Mouse (Mus musculus) layer of hippocampus, postnatal 10 days (tissue): ENCODE measurements at regions not wholly inside any gene's neighbourhood (a gene's known extent, or its start where the extent isn't known, plus 50 kb on each side); places are given as distances from the start of the nearest gene placed in this dataset.

Source experiments
- DNase-seq, 2 experiments: peaks; one replicate each; pipeline ENCODE4 v3.0.0; 2021; ENCODE audit warnings: low spot score in 2 of 2

DNA sequence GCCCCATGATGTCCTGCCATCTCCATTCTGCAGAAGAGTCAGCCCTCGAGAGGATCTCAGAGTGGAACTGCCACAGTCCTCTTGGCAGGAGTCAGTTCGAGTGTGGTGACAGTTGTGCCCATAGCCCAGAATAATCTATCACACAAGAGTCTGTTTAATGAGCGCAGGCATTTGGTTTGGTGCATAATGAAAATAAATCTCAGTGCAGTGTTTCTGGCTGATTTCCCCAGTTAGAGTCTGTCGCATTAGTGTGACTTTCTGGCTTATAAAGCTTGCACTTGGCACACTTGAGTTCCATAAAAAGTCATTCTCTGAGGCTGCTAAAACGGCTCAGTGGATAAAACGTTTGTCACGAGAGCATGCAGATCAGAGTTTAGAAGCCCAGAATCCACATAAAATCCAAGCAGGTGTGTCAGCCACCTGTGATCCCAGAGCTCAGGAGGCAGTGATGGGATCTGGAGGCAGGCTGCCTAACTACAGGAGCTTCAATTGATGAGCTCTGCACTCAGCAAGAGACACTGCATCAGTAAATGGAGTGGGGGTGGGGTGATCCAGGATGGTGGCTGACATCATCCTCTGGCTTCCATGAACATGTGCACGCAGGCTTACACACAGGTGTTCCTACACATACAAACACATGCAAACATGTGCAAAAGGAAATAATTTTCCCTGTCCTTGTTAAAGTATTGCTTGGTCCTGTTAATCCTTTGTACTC is 578.5 kb downstream of the Plekhb2 start:
- DNase-seq: peak; percentile 22 to 37

DNA sequence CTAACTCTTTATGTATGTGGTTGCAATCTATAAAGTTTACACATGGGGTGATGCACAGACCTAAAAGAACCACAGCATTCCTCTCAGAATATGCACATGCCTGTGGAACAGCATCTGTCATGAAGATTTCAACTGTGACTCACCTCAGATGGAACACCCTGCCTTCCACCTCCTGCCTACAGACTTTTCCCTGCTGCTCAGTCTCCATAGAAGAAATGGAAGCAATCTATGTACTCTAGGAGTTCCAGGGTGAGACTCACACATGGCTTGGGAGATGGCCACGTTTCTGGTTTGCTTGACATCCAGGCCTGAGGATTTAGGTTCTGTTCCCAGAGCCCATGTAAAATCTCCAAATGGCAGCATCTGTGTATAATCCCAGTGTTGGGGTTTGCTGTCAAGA is 579.7 kb downstream of the Plekhb2 start:
- no peak for DNase-seq

DNA sequence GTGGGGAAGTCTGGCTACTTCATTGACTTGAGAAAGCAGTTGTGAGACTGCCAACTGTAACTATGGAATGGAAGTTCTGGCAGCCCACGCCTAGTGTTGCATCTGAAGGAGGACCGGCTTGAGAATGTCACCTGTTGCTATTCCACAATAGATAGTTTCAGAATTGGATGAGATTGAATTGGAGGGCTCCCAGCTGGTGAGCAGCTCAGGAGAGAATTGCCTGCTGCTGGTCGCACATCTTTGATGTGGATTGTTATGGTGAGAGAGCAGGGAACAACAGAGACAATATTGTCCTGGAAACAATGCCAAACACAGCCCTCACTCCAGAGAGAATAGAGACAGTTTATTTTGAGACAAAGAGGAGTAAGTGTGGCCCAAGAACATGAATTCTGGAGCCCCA is 585.9 kb downstream of the Plekhb2 start:
- no peak for DNase-seq

DNA sequence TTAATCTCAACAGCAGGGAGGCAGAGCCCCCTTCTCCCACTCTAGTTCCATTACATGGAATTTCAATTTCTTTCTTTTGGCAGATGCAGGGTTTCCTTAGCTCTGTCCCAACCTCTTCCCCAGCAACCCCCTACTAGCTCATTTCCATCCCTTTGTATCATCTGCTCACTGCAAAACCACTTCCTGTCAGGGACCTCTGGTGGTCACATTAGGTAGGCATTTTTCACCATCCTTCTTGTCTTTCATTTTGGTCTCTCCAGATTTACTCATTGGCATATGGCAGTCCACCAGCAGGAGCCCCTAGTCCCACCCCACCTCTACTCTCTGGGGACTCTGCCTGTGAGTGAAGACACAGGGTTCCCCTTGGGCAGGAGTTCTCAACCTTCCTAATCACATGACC is 597.6 kb downstream of the Plekhb2 start:
- DNase-seq: no peak

DNA sequence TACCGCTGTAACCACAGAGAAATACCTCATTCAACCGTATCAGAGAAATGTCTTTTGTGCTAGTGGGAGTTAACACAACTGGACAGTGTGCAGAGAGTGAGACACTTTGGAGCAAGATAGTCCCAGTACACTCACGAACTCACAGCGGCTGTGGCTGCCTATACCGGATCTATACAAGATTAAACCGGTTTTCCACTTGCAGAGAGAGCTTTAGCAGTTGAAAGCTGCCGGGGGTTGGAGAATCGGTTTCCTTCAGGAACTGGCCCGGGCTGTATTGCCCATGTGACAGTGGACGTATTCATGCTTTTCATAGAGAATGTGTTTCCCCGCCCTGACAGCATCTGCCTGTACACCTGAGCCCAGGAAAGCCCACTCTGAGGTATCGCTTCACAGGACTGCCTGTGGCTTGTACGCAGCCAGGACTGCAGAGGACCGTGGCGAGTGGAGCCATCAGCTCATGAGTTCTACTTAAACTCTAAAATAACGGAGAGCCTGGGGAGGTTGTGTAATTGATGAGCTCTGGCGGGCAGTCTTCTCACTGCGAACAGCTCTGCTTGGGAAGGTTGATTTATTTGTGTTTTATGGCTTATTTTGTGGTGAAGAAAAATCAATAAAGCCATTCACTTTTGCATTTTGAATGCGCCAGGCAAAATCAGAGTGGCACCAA is 602.8 kb downstream of the Plekhb2 start:
- DNase-seq: no peak

DNA sequence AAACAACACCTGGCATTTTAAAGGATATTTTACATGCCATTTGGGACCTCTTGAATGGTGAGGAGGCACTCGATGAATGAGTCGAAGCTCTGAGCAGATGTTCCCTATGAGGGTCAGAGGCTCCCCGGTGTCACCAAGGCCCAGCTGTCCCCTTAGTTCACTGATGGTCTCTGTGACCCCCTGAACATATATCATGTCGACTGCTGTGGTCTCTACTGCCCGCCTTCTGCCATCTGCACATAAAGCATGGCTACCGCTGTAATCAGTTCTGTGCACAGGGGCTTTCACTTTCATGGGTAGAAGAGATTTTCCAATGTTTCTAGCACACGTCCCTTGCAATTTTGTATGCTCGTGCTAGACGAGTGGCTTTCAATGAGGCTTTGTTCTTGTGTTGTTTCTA is 607.8 kb downstream of the Plekhb2 start:
- DNase-seq: no peak

DNA sequence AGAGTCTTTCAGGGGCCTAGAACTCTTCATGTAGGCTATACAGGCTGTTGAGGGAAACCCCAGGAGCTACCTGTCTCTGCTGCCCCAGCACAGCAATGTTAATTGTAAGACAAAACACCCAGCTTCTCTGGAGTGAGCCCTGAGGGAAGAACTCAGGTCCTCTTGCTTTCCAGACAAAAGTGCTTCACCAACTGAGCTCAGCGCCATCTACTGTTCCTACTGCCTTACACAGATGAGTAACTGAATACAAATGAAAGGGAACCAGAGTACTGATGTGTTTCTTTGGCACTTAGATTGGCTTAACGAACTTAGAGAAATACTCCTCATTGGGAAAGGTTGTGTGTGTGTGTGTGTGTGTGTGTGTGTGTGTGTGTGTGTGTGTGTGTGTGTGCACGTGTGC is 603.1 kb upstream of the Hs6st1 start:
- peak; percentile 16 to 25 for DNase-seq

DNA sequence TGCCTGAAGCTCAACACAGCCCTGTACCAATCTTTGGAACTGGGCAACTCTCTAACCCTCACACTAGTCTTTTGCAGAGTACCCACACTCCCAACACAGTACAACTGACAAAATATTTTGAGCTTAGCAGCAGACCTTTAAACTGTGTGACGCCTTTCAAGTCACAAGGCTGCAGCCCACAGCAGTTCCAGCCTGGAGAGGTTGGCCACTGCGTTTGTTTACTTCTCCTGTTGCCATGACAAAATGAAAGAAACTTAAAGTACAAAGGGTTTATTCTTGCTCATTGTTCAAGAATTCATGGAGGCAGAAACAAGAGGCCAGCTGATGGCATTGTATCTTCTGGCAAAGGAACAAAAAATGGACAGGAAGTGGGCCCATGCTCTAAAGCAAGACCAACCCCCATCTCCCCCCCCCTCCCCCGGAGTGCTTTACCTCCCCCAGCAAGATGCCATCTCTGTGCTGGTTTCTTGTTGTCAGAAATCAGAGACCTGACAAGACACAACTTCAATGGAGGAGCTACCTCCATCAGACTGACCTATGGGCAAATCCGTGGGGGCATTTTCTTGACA is 598.9 kb upstream of the Hs6st1 start:
- no peak for DNase-seq

DNA sequence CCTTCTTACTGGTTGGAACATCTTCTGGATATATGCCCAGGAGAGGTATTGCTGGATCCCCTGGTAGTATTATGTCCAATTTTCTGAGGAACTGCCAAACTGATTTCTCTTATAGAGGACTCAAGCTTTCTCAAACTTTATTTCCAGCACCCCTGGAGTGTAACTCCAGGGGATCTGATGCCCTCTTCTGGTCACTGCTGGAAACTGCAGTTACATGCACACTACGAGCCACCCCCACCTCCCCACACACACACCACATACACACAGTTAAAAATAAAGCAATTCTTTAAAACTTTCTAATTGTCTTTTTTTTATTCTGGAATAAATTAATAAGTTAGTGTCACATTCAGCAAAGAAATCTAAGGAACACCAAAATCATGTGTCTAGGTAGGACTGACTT is 589.9 kb upstream of the Hs6st1 start:
- DNase-seq: no peak

DNA sequence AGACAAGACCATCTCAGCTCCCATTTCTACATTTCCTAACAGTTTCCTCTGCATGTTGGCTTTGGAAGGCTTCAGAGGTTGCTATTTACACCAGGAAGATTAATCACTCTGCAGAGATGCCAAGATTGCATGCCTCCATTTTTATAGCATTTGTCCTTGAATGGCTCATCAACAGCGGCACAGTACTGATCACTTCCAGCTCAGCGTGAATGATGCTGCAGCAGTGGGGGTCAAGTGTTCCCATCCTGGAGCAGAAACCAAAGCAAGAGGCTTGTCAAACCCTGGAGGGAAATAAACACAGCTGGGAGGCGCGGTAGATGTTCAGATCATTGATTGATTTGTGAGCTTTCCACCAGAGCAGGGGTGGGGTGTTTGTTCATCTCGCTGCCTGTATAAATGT is 572.2 kb upstream of the Hs6st1 start:
- DNase-seq: no peak

DNA sequence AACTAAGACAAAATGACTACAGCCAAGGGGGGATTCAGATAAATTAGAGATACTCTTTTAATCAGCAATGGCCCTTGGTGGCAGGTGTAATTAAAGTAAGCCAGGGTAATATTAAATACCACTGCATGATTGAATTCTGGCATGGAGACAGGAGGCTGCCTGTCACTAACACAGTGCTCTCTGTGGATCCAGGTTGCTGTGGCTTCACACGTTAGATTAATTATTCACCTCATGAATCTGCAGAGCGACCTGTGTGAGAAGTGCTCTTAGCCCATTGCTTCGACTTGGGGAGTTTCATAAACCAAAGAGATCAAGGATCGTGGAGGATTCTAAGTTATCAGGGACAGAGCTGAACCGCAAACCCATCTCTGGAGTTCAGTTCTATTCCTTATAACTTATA is 545.2 kb upstream of the Hs6st1 start:
- DNase-seq: no peak

DNA sequence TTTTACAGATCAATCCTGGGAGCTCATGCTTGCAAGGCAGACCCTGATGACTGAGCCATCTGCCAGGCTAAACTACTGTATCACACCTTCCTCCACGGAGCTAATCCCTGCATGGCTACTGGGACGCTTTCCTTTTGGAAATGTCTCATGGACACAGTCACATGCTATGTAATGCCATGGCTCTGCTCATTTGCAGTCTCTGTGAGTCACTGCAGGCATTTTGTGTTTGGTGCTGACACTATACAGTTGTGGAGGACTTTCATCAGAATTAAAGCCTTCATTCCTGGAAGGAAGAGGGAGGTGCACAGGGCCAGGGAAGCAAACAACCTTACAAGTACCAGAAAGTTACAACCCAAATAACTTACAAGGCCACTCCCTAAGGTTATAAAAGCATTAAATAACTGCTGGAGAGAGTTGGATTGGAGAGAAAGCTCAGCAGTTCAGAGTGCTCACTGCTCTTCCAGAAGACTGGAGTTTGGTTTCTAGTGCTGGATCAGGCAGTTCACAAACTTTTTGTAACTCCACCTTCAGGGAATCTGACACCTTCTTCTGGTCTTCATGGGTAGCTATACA is 544.3 kb upstream of the Hs6st1 start:
- DNase-seq: no peak

DNA sequence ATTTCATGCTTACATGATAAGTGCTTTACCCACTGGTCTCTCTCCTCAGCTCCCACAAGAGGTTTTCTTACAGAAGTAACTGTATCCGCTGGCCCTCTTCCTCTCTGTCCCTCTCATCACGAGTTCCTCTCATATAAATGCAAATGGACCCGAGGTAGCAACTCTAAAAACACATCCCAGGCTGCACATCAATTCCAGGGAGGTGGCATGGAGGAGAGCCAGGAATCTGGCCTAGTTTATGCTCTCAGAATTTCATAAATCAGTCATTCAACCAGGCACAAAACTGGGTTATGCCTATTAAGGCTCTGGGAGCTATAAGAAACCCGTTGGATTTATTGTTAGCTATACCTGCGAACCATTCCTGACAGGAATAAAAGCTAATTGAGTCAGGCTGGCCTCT is 543.4 kb upstream of the Hs6st1 start:
- DNase-seq: no peak

DNA sequence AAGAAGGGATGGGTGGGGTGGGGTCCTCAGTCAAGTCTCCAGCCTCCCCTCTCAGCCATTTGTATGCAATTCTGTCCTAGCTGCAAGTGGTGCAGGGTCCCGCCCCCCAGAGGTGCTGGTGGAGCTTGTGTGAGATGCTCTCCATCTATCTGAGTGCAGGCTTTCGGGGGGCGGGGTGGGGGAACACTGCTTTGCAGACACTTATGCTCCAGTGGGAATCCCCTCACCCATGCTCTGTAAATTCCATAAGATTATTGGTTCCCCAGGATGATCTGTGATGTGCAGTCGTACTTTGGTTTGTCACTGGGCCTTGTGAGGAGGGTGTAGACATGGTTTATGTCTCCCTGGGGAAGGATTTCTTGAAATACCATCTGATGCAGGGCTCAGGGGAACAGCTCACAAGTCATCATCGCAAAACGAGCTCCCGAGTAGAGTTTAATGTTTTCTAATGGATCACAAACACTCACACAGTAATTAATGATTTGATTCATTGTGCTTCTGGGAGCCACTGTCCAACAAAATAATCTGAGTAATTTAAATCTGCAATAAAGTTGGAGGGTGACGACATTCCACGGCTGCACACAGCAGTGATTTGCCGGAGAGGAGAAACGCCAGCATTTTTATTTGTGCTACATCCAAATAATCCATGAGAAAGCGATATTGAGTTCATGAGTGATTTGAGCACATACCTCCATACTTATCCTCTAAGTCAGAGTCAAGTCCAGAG is 540.3 kb upstream of the Hs6st1 start:
- DNase-seq: no peak

DNA sequence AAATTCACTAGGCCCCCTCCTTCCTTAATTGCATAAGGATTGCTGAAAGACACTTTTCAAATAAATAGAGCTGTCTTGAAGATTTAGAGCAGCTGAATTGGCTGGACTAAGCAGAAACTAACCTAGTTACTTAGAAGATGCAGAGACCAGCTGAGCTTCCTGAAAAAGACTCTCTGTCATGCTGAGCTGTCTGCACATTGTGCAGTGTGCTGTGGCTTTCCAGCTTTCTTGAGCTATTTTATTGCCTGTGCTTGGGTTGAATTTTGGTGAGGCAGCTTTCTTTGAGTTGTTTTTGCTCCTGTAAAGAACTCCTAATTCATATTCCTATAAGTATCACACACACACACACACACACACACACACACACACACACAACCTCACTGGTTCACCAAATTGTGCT is 532.7 kb upstream of the Hs6st1 start:
- no peak for DNase-seq

DNA sequence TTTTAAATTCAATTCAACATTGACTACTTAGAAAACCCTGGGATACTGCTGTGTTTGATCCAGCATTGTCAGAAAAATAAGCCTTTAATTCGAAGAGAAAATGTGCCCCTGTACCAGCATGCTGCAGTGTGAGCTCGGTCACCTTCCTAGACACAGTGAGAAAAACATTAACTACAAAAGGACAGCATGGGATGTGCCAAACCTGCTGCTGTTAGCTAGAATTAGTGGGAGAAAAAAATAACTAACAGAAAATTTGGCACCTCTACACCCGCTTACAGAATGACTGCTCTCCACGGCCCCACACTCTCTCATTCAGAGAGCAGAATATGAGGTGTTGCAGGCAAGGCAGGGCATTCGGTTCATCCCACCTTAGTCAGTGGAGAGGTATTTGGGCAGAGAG is 531.9 kb upstream of the Hs6st1 start:
- no peak for DNase-seq

DNA sequence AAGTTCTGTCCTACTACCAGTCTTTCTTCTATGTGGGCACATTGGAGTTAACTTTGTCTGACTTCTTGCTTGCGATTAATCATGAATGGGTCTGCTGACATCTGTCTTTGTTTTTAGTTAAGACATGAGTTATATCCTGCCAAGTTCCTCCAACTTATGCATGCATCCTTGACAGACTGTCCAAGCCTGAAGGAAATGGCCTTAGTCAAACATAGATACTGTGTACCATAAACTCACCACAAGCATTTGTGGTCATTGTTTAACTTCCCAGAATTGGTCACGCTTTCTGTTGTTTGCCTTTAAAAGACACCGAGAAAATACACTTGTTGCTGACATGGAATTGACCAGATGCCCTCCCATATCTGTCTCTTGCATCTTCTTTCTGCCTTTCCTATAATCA is 519.4 kb upstream of the Hs6st1 start:
- no peak for DNase-seq

DNA sequence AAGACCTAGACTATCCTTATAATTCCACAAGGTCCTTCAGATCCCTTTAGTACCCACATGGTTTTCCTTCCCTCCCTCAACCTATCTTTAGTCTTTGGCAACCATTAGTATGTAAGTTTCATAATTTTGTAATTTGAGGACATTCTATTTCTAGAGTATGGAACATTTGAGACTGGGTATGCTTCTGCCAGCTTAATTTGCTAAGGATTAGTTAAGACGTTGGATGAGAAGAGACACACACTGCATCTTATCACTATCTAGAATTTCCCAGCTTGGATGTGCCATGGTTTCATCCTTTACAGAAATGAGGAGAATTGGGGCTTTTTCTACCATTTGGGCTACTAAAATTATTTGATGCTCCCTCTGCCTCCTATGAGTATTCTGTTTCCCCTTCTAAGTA is 516.7 kb upstream of the Hs6st1 start:
- DNase-seq: no peak

DNA sequence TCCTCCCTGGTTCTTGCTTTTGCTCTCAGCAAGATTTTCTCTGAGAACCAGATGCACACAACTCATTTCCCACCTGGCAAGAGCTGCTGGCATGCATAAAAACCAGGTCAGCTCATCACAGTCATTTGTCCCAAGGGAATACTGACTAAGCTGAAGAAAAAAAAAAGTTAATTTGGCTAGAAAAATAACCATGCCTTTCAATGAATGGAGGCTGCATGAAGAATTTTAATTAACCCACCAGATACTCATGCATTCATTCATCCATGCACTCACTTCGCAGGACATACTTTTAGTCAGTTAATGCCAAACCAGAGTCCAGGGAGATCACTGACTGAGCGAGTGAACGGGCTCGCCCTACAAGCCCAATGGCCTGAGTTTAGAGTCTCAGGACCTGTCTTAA is 505.4 kb upstream of the Hs6st1 start:
- DNase-seq: no peak

DNA sequence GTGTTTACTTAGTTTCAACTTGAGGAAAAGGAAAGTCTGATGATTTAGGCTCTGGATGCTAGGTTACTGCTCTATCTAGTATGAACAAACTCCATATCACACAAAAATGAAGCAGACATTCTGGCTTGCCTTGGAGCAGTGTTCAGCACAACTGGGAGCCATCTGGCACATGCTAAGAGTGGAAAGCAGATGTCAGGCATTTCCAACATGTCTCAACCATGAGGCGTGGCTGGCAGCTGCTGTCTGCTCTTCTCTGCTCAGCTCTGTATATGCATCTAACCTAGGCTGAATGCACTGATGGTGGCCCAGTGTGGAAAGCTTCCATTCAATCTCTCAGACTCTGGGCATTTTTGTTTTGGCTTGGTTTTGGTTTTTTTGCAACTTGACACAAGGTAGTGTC is 493.0 kb upstream of the Hs6st1 start:
- peak in 1 of 2 experiments; percentile 22 for DNase-seq

DNA sequence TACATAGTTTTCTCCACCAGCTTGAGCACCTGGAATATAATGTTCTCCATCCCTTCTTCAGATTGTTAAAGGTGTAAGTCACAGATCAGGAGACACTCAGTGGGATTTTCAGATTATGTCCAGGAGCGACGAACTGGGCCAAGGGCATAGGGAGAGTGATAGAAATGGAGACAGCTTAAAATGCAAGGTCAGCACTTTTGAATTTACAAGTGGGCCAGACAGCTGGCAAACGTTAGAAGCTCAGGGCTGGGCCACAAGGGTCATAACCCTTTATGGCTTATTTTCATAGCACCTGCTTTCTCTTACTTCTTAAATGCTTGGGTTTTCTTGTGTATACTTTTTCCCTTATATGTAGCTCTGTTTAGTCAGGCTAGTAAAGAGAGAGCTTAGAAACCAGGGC is 488.8 kb upstream of the Hs6st1 start:
- no peak for DNase-seq

DNA sequence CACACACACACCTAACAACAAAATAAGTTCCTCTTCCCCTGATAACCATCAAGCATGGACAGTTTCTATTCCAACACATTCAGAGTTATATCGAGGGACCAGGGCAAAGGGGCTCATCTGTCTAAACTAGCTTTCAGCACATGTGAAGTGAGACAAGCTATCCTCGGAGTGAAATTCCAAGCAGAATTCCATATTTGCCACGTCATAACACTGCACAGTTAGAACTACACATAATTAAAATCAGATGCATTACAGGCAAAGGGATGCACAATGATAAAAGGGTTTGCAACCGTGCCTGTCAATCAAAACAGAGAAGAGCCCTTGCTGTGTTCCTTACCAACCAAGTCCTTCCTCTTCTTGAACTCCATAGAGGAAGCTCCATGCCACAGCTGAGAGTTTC is 488.2 kb upstream of the Hs6st1 start:
- DNase-seq: no peak
